Mouse (Mus musculus): ENCODE results near the gene Phf2. TPM values are rescaled to one million over a fixed set of nuclear protein-coding genes. Genes with fewer than 3 reads are reported as not detected.
A peak's percentile ranks its signal among the peaks of the same experiment; 100 is the strongest.

Gene Phf2
- polyA plus RNA-seq, 1 experiment from 2014 or later: 8.5 TPM

DNA sequence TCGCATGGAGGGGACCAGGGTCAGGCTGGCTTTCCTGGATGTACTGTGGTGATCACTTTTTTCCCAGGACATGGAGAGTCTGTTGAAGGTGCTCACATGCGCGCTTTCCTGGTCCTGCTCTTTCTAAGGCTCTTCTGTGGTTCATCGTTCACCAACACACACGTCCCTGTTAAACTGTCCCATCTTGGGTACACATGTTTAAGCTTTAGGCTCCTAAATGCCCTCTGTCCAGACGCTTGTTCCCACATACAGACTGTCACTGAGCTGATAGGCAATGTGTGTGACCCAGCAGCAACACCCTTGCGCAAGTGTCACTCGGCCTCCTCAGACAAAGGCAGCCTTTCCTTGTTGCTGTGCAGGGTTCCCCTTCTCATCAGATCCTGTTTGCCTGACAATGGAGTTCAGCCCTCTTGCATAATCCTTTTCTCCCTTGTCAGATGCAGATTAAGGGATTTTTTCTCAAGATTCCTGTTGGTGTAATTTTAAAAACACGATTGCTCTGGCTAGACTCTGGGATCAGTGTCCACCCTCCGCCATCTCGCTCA lies 107.1 kb downstream of the Phf2 start:
- no peaks in the 10 kb centered on the region for H3K4me1 ChIP-seq (replicated peaks)
- no peak overlapping the region for H3K4me2 ChIP-seq
- no peaks in the 10 kb centered on the region for H3K27me3 ChIP-seq
- no peaks in the 10 kb centered on the region for H3K9me3 ChIP-seq
- no peak overlapping the region for H3K4me3 ChIP-seq
- WGBS: 42% methylated on average over 11 of the region's 11 CpGs
- H3K9ac ChIP-seq: no peak overlapping the region
- no peaks in the 10 kb centered on the region for H3K36me3 ChIP-seq
- no peak overlapping the region for H3K27ac ChIP-seq (replicated peaks)
- no peak for ATAC-seq (ENCODE audit: low FRiP score, low read depth)

GRCm38 (mm10) chr13:48760855-48761436 lies 110.0 kb downstream of the Phf2 start:
- Histone ChIP-seq H3K4me3 (no peak overlapping the region), H3K9ac (no peak overlapping the region), H3K9me3 (no peaks in the 10 kb centered on the region), H3K27ac (replicated peaks) (no peak overlapping the region), H3K27me3 (no peaks in the 10 kb centered on the region), H3K4me2 (no peak overlapping the region), H3K4me1 (replicated peaks) (no peaks in the 10 kb centered on the region), H3K36me3 (no peaks in the 10 kb centered on the region)
- ATAC-seq (ENCODE audit: low FRiP score, low read depth): peak; percentile 38; the same call in 1 of the 2 replicates
- 83% methylated on average over 8 of the region's 8 CpGs for WGBS

DNA sequence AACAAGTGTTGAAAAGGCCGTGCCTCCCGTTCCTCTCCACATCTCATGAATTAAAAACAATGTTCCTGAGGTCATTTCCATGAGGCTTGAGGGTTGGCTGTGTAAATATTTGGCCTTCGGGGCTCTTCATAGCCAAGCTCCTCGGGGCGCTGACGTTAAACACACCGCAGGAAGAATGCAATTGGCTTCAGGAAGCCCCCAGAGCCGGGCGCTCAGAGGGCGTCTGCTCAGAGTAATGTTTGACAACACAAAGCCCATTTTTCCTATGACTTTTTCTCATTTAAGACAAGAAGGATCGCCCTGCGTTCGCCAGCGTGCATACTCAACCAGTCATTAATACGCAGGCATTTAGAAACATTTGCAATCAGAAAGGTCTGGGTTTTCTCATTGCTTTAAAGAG lies 114.2 kb downstream of the Phf2 start:
- Histone ChIP-seq H3K27ac (replicated peaks) (no peak overlapping the region), H3K4me2 (no peak overlapping the region), H3K4me1 (replicated peaks) (no peaks in the 10 kb centered on the region), H3K9ac (no peak overlapping the region), H3K4me3 (no peak overlapping the region), H3K27me3 (no peaks in the 10 kb centered on the region), H3K9me3 (no peaks in the 10 kb centered on the region), H3K36me3 (no peaks in the 10 kb centered on the region)
- WGBS: 65% methylated on average over 15 of the region's 15 CpGs
- no peak for ATAC-seq (ENCODE audit: low FRiP score, low read depth)

Other genes starting within 250 kb of the Phf2 start
- 16.4 and 17.2 TPM in 2 replicates for gene Ptpdc1, start 245.5 kb downstream of the Phf2 start, polyA plus RNA-seq (2015; fragmentation: Nextera tagmentation; extraction: Ambion mirVana)
- not detected in 2 replicates for gene Barx1, start 208.1 kb downstream of the Phf2 start, polyA plus RNA-seq (2015; fragmentation: Nextera tagmentation; extraction: Ambion mirVana)
- 12.0 and 12.4 TPM in 2 replicates for gene Fam120a, start 96.9 kb upstream of the Phf2 start, polyA plus RNA-seq (2015; fragmentation: Nextera tagmentation; extraction: Ambion mirVana)